Mouse (Mus musculus): ENCODE results near the gene R3hcc1l. TPM values are rescaled to one million over a fixed set of nuclear protein-coding genes. Genes with fewer than 3 reads are reported as not detected.

Gene R3hcc1l
- polyA plus RNA-seq, 1 experiment, result 23.8 TPM

DNA sequence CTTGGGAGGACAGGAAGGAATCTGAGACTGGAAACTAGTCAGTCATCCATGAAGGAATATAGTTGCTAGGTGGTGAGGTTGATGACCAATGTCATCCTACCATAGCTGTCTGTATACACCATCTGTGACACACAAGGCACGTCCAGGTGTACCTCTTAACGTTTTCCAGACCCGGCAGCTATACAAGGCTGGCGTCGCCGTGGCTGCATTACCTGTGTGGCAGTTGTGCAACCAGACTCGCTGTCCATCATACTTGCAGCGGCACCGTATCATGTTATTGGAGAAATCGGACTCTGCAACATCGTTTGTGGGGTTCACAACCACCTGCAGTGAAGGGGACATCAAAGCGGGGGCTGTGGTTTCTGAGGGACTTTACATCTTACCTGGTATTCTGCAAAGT lies 78.7 kb downstream of the R3hcc1l start:
- TF ChIP-seq EP300 (IDR thresholded peaks at IDR 0.05; ENCODE audit: insufficient read depth, low read depth, low read length) (no peak), POLR2A (IDR thresholded peaks at IDR 0.05; ENCODE audit: insufficient read depth, low read length) (no peak), CTCF (IDR thresholded peaks at IDR 0.05; ENCODE audit: low read depth, low read length) (no peak)
- H3K36me3 ChIP-seq (ENCODE audit: control insufficient read depth, insufficient read depth, low read length, poor library complexity, severe bottlenecking), result no peaks in the 10 kb centered on the region
- no peak overlapping the region for H3K4me3 ChIP-seq (ENCODE audit: low read depth, low read length)
- no peaks in the 10 kb centered on the region for H3K4me1 ChIP-seq (ENCODE audit: control insufficient read depth, insufficient read depth, low read length)
- no peak overlapping the region for H3K9ac ChIP-seq (ENCODE audit: low read depth, poor library complexity, severe bottlenecking)
- no peak overlapping the region for H3K27ac ChIP-seq (ENCODE audit: insufficient read depth, low read length)
- no peaks in the 10 kb centered on the region for H3K27me3 ChIP-seq (ENCODE audit: control insufficient read depth, insufficient read depth, low read length, poor library complexity, severe bottlenecking)
- H3K9me3 ChIP-seq (replicated peaks; ENCODE audit: control insufficient read depth, insufficient read depth, low read length, poor library complexity, severe bottlenecking), result no peaks in the 10 kb centered on the region

DNA sequence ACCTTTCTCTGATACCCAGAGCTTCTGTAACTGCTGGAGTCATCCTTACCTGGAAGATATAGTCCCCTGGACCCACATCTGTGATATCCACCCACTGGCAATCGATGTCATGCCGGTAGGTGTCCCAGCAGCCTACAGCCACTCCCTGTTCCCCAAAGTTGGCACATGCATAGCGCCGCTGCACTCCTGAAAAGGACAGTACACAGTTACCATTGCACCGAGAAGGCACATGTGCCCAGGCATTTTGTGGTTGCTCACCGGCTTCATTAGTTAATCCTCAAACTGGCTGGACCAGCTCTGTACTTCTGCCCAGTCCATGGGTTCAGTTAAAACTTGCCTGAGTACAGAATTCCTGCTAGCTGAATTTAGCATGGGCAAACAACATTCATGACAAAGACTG lies 79.3 kb downstream of the R3hcc1l start:
- no peak for TF ChIP-seq POLR2A (IDR thresholded peaks at IDR 0.05; ENCODE audit: insufficient read depth, low read length)
- TF ChIP-seq EP300 (IDR thresholded peaks at IDR 0.05; ENCODE audit: insufficient read depth, low read depth, low read length), result no peak
- no peak for TF ChIP-seq CTCF (IDR thresholded peaks at IDR 0.05; ENCODE audit: low read depth, low read length)
- Histone ChIP-seq H3K36me3 (ENCODE audit: control insufficient read depth, insufficient read depth, low read length, poor library complexity, severe bottlenecking) (no peaks in the 10 kb centered on the region), H3K9ac (ENCODE audit: low read depth, poor library complexity, severe bottlenecking) (no peak overlapping the region), H3K27me3 (ENCODE audit: control insufficient read depth, insufficient read depth, low read length, poor library complexity, severe bottlenecking) (no peaks in the 10 kb centered on the region), H3K27ac (ENCODE audit: insufficient read depth, low read length) (no peak overlapping the region), H3K9me3 (replicated peaks; ENCODE audit: control insufficient read depth, insufficient read depth, low read length, poor library complexity, severe bottlenecking) (no peaks in the 10 kb centered on the region), H3K4me1 (ENCODE audit: control insufficient read depth, insufficient read depth, low read length) (no peaks in the 10 kb centered on the region), H3K4me3 (ENCODE audit: low read depth, low read length) (no peak overlapping the region)

DNA sequence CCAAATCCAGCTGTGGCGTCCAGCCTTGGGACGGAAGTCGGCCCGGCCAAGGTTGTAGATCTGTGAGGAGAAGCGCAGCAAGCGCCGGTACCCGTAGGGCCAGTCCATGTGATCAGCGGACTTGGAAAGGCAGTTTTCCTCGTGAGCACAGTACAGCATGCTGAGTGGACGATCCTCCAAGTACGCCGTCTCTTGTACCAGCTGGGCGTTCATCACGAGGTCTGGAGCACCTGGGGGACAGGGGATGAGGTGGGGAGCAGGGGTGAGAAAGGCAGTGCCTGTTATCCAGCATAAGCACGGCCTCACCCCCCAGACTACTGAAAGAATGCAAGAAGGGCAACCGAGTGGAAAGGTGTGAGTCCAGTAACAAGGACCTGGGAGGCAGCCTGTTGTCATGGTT lies 81.3 kb downstream of the R3hcc1l start:
- no peak overlapping the region for H3K9ac ChIP-seq (ENCODE audit: low read depth, poor library complexity, severe bottlenecking)
- H3K36me3 ChIP-seq (ENCODE audit: control insufficient read depth, insufficient read depth, low read length, poor library complexity, severe bottlenecking), result no peaks in the 10 kb centered on the region
- H3K27ac ChIP-seq (ENCODE audit: insufficient read depth, low read length), result no peak overlapping the region
- H3K27me3 ChIP-seq (ENCODE audit: control insufficient read depth, insufficient read depth, low read length, poor library complexity, severe bottlenecking), result no peaks in the 10 kb centered on the region
- no peak for TF ChIP-seq CTCF (IDR thresholded peaks at IDR 0.05; ENCODE audit: low read depth, low read length)
- no peak for TF ChIP-seq EP300 (IDR thresholded peaks at IDR 0.05; ENCODE audit: insufficient read depth, low read depth, low read length)
- TF ChIP-seq POLR2A (IDR thresholded peaks at IDR 0.05; ENCODE audit: insufficient read depth, low read length), result no peak
- no peaks in the 10 kb centered on the region for H3K4me1 ChIP-seq (ENCODE audit: control insufficient read depth, insufficient read depth, low read length)
- no peak overlapping the region for H3K4me3 ChIP-seq (ENCODE audit: low read depth, low read length)
- no peaks in the 10 kb centered on the region for H3K9me3 ChIP-seq (replicated peaks; ENCODE audit: control insufficient read depth, insufficient read depth, low read length, poor library complexity, severe bottlenecking)

GRCm38 (mm10) chr19:42600591-42600990 lies 82.0 kb downstream of the R3hcc1l start:
- TF ChIP-seq EP300 (IDR thresholded peaks at IDR 0.05; ENCODE audit: insufficient read depth, low read depth, low read length) (no peak), POLR2A (IDR thresholded peaks at IDR 0.05; ENCODE audit: insufficient read depth, low read length) (no peak), CTCF (IDR thresholded peaks at IDR 0.05; ENCODE audit: low read depth, low read length) (no peak)
- no peaks in the 10 kb centered on the region for H3K27me3 ChIP-seq (ENCODE audit: control insufficient read depth, insufficient read depth, low read length, poor library complexity, severe bottlenecking)
- H3K27ac ChIP-seq (ENCODE audit: insufficient read depth, low read length), result no peak overlapping the region
- no peak overlapping the region for H3K4me3 ChIP-seq (ENCODE audit: low read depth, low read length)
- H3K4me1 ChIP-seq (ENCODE audit: control insufficient read depth, insufficient read depth, low read length), result no peaks in the 10 kb centered on the region
- H3K9me3 ChIP-seq (replicated peaks; ENCODE audit: control insufficient read depth, insufficient read depth, low read length, poor library complexity, severe bottlenecking), result no peaks in the 10 kb centered on the region
- H3K36me3 ChIP-seq (ENCODE audit: control insufficient read depth, insufficient read depth, low read length, poor library complexity, severe bottlenecking), result no peaks in the 10 kb centered on the region
- no peak overlapping the region for H3K9ac ChIP-seq (ENCODE audit: low read depth, poor library complexity, severe bottlenecking)

DNA sequence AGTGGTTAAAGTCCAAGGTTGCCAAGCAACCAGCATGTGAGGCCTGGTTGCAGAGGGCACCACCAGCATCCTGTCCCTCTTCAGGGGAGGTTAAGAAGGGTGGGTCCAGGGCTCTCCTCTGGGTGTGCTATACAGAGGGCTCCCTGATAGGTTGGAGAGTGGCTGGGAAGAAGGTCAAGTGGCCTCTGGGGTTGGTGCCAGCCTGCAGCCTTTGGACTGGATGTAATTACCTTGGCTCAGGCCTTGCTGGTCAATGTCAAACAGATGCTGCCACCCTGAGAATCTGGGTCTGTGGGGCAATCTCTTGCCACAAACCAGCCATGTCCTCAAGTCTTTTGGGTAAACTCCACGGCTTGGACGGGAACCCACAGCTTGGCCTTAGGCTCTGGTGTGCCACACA lies 82.9 kb downstream of the R3hcc1l start:
- H3K27me3 ChIP-seq (ENCODE audit: control insufficient read depth, insufficient read depth, low read length, poor library complexity, severe bottlenecking), result no peaks in the 10 kb centered on the region
- TF ChIP-seq CTCF (IDR thresholded peaks at IDR 0.05; ENCODE audit: low read depth, low read length) (no peak), POLR2A (IDR thresholded peaks at IDR 0.05; ENCODE audit: insufficient read depth, low read length) (no peak), EP300 (IDR thresholded peaks at IDR 0.05; ENCODE audit: insufficient read depth, low read depth, low read length) (no peak)

GRCm38 (mm10) chr19:42602041-42602440 lies 83.5 kb downstream of the R3hcc1l start:
- no peaks in the 10 kb centered on the region for H3K9me3 ChIP-seq (replicated peaks; ENCODE audit: control insufficient read depth, insufficient read depth, low read length, poor library complexity, severe bottlenecking)
- no peaks in the 10 kb centered on the region for H3K27me3 ChIP-seq (ENCODE audit: control insufficient read depth, insufficient read depth, low read length, poor library complexity, severe bottlenecking)
- no peak overlapping the region for H3K9ac ChIP-seq (ENCODE audit: low read depth, poor library complexity, severe bottlenecking)
- H3K4me3 ChIP-seq (ENCODE audit: low read depth, low read length), result no peak overlapping the region
- H3K4me1 ChIP-seq (ENCODE audit: control insufficient read depth, insufficient read depth, low read length), result no peaks in the 10 kb centered on the region
- no peak overlapping the region for H3K27ac ChIP-seq (ENCODE audit: insufficient read depth, low read length)
- H3K36me3 ChIP-seq (ENCODE audit: control insufficient read depth, insufficient read depth, low read length, poor library complexity, severe bottlenecking), result no peaks in the 10 kb centered on the region
- TF ChIP-seq CTCF (IDR thresholded peaks at IDR 0.05; ENCODE audit: low read depth, low read length), result no peak
- TF ChIP-seq POLR2A (IDR thresholded peaks at IDR 0.05; ENCODE audit: insufficient read depth, low read length), result no peak
- TF ChIP-seq EP300 (IDR thresholded peaks at IDR 0.05; ENCODE audit: insufficient read depth, low read depth, low read length), result no peak

More for the DNA sequence above, 82.9 kb downstream of the R3hcc1l start:
- Histone ChIP-seq H3K4me1 (ENCODE audit: control insufficient read depth, insufficient read depth, low read length) (no peaks in the 10 kb centered on the region), H3K9me3 (replicated peaks; ENCODE audit: control insufficient read depth, insufficient read depth, low read length, poor library complexity, severe bottlenecking) (no peaks in the 10 kb centered on the region), H3K4me3 (ENCODE audit: low read depth, low read length) (no peak overlapping the region), H3K9ac (ENCODE audit: low read depth, poor library complexity, severe bottlenecking) (no peak overlapping the region), H3K36me3 (ENCODE audit: control insufficient read depth, insufficient read depth, low read length, poor library complexity, severe bottlenecking) (no peaks in the 10 kb centered on the region), H3K27ac (ENCODE audit: insufficient read depth, low read length) (no peak overlapping the region)

Data from ES-Bruce4 (cell line).